Mouse (Mus musculus) intestine, postnatal 0 days (tissue): ENCODE results near the gene Rab11fip3. TPM values are rescaled to one million over a fixed set of nuclear protein-coding genes. Genes with fewer than 3 reads are reported as not detected.
A peak's percentile ranks its signal among the peaks of the same experiment; 100 is the strongest.

Experiments used
- ATAC-seq: fragments of 200-750 bp; cut with Nextera tagmentation; 2 replicates; pipeline ENCODE4 v1.8.0; 2017; ENCODE audit warnings: mild to moderate bottlenecking, moderate TSS enrichment, moderate library complexity
- H3K27ac ChIP-seq: fragments of 300-500 bp; sonication (generic); 2 replicates; pipeline ENCODE4 v1.5.1; 2014; ENCODE audit warnings: mild to moderate bottlenecking, low read depth, low read length, moderate library complexity
- H3K27me3 ChIP-seq: fragments of 300-500 bp; sonication (generic); replicated peaks from 2 replicates; pipeline ENCODE4 v1.6.1; 2014; ENCODE audit warnings: low read length, mixed read lengths; ENCODE audit not compliant: control insufficient read depth, insufficient read depth
- H3K36me3 ChIP-seq: fragments of 300-500 bp; sonication (generic); 2 replicates; pipeline ENCODE4 v1.6.1; 2014; ENCODE audit warnings: mild to moderate bottlenecking, moderate library complexity; ENCODE audit not compliant: control insufficient read depth, insufficient read depth
- H3K4me1 ChIP-seq: fragments of 300-500 bp; sonication (generic); replicated peaks from 2 replicates; pipeline ENCODE4 v1.6.1; 2014; ENCODE audit warnings: antibody characterized with exemption, low read length, mixed read lengths; ENCODE audit not compliant: control insufficient read depth, insufficient read depth
- H3K4me2 ChIP-seq: fragments of 300-500 bp; sonication (generic); replicated peaks from 2 replicates; pipeline ENCODE4 v1.6.1; 2014; ENCODE audit warnings: low read depth, mild to moderate bottlenecking, moderate library complexity
- H3K4me3 ChIP-seq: fragments of 300-500 bp; sonication (generic); 2 replicates; pipeline ENCODE4 v1.5.1; 2014; ENCODE audit warnings: low read depth, low read length
- H3K9ac ChIP-seq: fragments of 300-500 bp; sonication (generic); 2 replicates; pipeline ENCODE4 v1.6.1; 2014; ENCODE audit warnings: mild to moderate bottlenecking, low read depth, low read length
- H3K9me3 ChIP-seq: fragments of 300-500 bp; sonication (generic); 2 replicates; pipeline ENCODE4 v1.6.1; 2016; ENCODE audit warnings: mixed run types; ENCODE audit not compliant: control insufficient read depth
- CTCF ChIP-seq: sonication (generic); IDR thresholded peaks from 2 replicates; pipeline ENCODE4 v1.5.1; 2016; ENCODE audit warnings: low read depth, mild to moderate bottlenecking, control low read depth, antibody characterized with exemption, moderate library complexity
- WGBS: fragments of 180-500 bp; shearing (Covaris S2); extraction: QIAGEN DNeasy Blood & Tissue Kit; methylation state at CpG from one replicate; pipeline ENCODE4 v1.1.7; 2014; 5-methylcytosine and 5-hydroxymethylcytosine counted together
- polyA plus RNA-seq: library from polyadenylated mRNA; unstranded; fragments of >200 nt; fragmentation: Nextera tagmentation; extraction: Ambion mirVana; gene quantifications from 2 replicates; pipeline ENCODE4 v1.2.1, GENCODE M21; 2015

The Rab11fip3 gene
- polyA plus RNA-seq, 1 experiment from 2014 or later: 32.3 TPM

GRCm38 (mm10) chr17:25955736-25956135 is 113.6 kb downstream of the Rab11fip3 start:
- TF ChIP-seq CTCF: no peak
- WGBS: 25% methylated on average over 3 of the region's 3 CpGs
- H3K27ac ChIP-seq: no peak overlapping the region
- H3K27me3 ChIP-seq: peaks cover 29% of the 10 kb centered on the region
- no peak overlapping the region for H3K4me3 ChIP-seq
- H3K9ac ChIP-seq: no peak overlapping the region
- ATAC-seq: no peak
- peaks cover 32% of the 10 kb centered on the region; the same call in 1 of the 2 replicates for H3K36me3 ChIP-seq
- H3K9me3 ChIP-seq: no peaks in the 10 kb centered on the region
- no peak overlapping the region for H3K4me2 ChIP-seq
- H3K4me1 ChIP-seq: no peaks in the 10 kb centered on the region

GRCm38 (mm10) chr17:25954671-25955070 is 114.7 kb downstream of the Rab11fip3 start:
- 69% methylated on average over 2 of the region's 2 CpGs for WGBS
- TF ChIP-seq CTCF: no peak
- ATAC-seq: no peak
- Histone ChIP-seq H3K27ac (no peak overlapping the region), H3K9ac (no peak overlapping the region), H3K27me3 (peaks cover 38% of the 10 kb centered on the region), H3K4me2 (no peak overlapping the region), H3K36me3 (peaks cover 22% of the 10 kb centered on the region; the same call in 1 of the 2 replicates), H3K4me1 (no peaks in the 10 kb centered on the region), H3K4me3 (no peak overlapping the region), H3K9me3 (no peaks in the 10 kb centered on the region)

GRCm38 (mm10) chr17:25953161-25953560 is 116.2 kb downstream of the Rab11fip3 start:
- no peak overlapping the region for H3K4me2 ChIP-seq
- 67% methylated on average over 5 of the region's 5 CpGs for WGBS

GRCm38 (mm10) chr17:25951803-25952623 is 117.3 kb downstream of the Rab11fip3 start, which contains the start of gene A930017K11Rik:
Gene A930017K11Rik (minus strand): TSS chr17:25952565.
- Histone ChIP-seq H3K4me2 (peak within 1 kb of the TSS; percentile 68), H3K4me1 (no peaks in the 10 kb centered on the region), H3K4me3 (peak within 1 kb of the TSS; percentile 36), H3K36me3 (no peaks in the 10 kb centered on the region), H3K9ac (no peak within 1 kb of the TSS), H3K27ac (no peak within 1 kb of the TSS), H3K9me3 (no peaks in the 10 kb centered on the region), H3K27me3 (peaks cover 38% of the 10 kb centered on the region)
- 2% methylated on average over 58 of the region's 58 CpGs for WGBS
- 0 out of 2 replicates have a peak, but pooled peaks have one; percentile 23 for ATAC-seq
- TF ChIP-seq CTCF: no peak

More at GRCm38 (mm10) chr17:25953161-25953560, 116.2 kb downstream of the Rab11fip3 start:
- no peaks in the 10 kb centered on the region for H3K9me3 ChIP-seq
- H3K27ac ChIP-seq: no peak overlapping the region
- ATAC-seq: no peak
- no peak for TF ChIP-seq CTCF
- peaks cover 38% of the 10 kb centered on the region for H3K27me3 ChIP-seq
- H3K36me3 ChIP-seq: peaks cover 9% of the 10 kb centered on the region; the same call in 1 of the 2 replicates
- no peak overlapping the region for H3K9ac ChIP-seq
- H3K4me3 ChIP-seq: no peak overlapping the region
- H3K4me1 ChIP-seq: no peaks in the 10 kb centered on the region

GRCm38 (mm10) chr17:25951225-25951802 is 118.0 kb downstream of the Rab11fip3 start:
- no peak for TF ChIP-seq CTCF
- Histone ChIP-seq H3K4me2 (peak overlapping the region; percentile 68), H3K27ac (no peak overlapping the region), H3K36me3 (no peaks in the 10 kb centered on the region; the same call in 1 of the 2 replicates), H3K9ac (no peak overlapping the region), H3K4me3 (peak overlapping the region; percentile 36), H3K4me1 (no peaks in the 10 kb centered on the region), H3K27me3 (peaks cover 38% of the 10 kb centered on the region), H3K9me3 (no peaks in the 10 kb centered on the region)
- ATAC-seq: peak; percentile 2; the same call in 1 of the 2 replicates
- WGBS: under 1% methylated on average over 33 of the region's 33 CpGs

GRCm38 (mm10) chr17:25950706-25951105 is 118.6 kb downstream of the Rab11fip3 start:
- TF ChIP-seq CTCF: no peak

More at GRCm38 (mm10) chr17:25950706-25951105, 118.6 kb downstream of the Rab11fip3 start:
- ATAC-seq: no peak
- H3K4me2 ChIP-seq: no peak overlapping the region
- WGBS: no CpG with 5 or more reads among the region's 3 CpGs
- no peaks in the 10 kb centered on the region; the same call in 1 of the 2 replicates for H3K36me3 ChIP-seq
- H3K4me1 ChIP-seq: no peaks in the 10 kb centered on the region
- H3K27ac ChIP-seq: no peak overlapping the region
- H3K9ac ChIP-seq: no peak overlapping the region
- H3K27me3 ChIP-seq: peaks cover 38% of the 10 kb centered on the region
- no peak overlapping the region for H3K4me3 ChIP-seq
- no peaks in the 10 kb centered on the region for H3K9me3 ChIP-seq
